Mouse (Mus musculus) liver, embryonic 11.5 days (tissue): ENCODE measurements around the gene Adgrl1. TPM values are rescaled to one million over a fixed set of nuclear protein-coding genes. Genes with fewer than 3 reads are reported as not detected.

Source experiments
- ATAC-seq: fragments of 200-750 bp; cut with Nextera tagmentation; replicated peaks from 2 replicates; pipeline ENCODE4 v1.8.0; 2017; ENCODE audit warnings: moderate number of reproducible peaks, mild to moderate bottlenecking, moderate TSS enrichment, moderate library complexity; ENCODE audit not compliant: low FRiP score
- DNase-seq: peaks from one replicate; pipeline ENCODE4 v3.0.0-alpha.2; 2017; ENCODE audit warnings: low spot score
- H3K27ac ChIP-seq: fragments of 300-500 bp; sonication (generic); 2 replicates; pipeline ENCODE4 v1.5.1; 2014; ENCODE audit warnings: mild to moderate bottlenecking, low read depth, low read length, control low read depth
- H3K27me3 ChIP-seq: fragments of 300-500 bp; sonication (generic); replicated peaks from 2 replicates; pipeline ENCODE4 v1.6.1; 2014; ENCODE audit warnings: low read length, mixed read lengths; ENCODE audit not compliant: control insufficient read depth, insufficient read depth
- H3K36me3 ChIP-seq: fragments of 300-500 bp; sonication (generic); 2 replicates; pipeline ENCODE4 v1.6.1; 2014; ENCODE audit warnings: mild to moderate bottlenecking, low read length, moderate library complexity, mixed read lengths; ENCODE audit not compliant: control insufficient read depth, insufficient read depth
- H3K4me1 ChIP-seq: fragments of 300-500 bp; sonication (generic); replicated peaks from 2 replicates; pipeline ENCODE4 v1.6.1; 2014; ENCODE audit warnings: low read length, mixed read lengths; ENCODE audit not compliant: control insufficient read depth, insufficient read depth
- H3K4me2 ChIP-seq: fragments of 300-500 bp; sonication (generic); 2 replicates; pipeline ENCODE4 v1.6.1; 2014; ENCODE audit warnings: mild to moderate bottlenecking, control low read depth, moderate library complexity
- H3K4me3 ChIP-seq: fragments of 300-500 bp; sonication (generic); 2 replicates; pipeline ENCODE4 v1.5.1; 2014; ENCODE audit warnings: low read depth, low read length, control low read depth
- H3K9ac ChIP-seq: fragments of 300-500 bp; sonication (generic); 2 replicates; pipeline ENCODE4 v1.6.1; 2014; ENCODE audit warnings: low read depth, low read length, control low read depth
- H3K9me3 ChIP-seq: fragments of 300-500 bp; sonication (generic); 2 replicates; pipeline ENCODE4 v1.6.1; 2016; ENCODE audit warnings: low read length, inconsistent platforms, mixed read lengths; ENCODE audit not compliant: control insufficient read depth
- WGBS: fragments of 180-500 bp; shearing (Covaris S2); extraction: QIAGEN DNeasy Blood & Tissue Kit; methylation state at CpG from one replicate; pipeline ENCODE4 v1.1.7; 2014; 5-methylcytosine and 5-hydroxymethylcytosine counted together
- polyA plus RNA-seq: library from polyadenylated mRNA; unstranded; fragments of >200 nt; fragmentation: Nextera tagmentation; extraction: Ambion mirVana; gene quantifications from 2 replicates; pipeline ENCODE4 v1.2.1, GENCODE M21; 2014

Adgrl1 gene
- 7.4 and 10.3 TPM in 2 replicates for polyA plus RNA-seq

DNA sequence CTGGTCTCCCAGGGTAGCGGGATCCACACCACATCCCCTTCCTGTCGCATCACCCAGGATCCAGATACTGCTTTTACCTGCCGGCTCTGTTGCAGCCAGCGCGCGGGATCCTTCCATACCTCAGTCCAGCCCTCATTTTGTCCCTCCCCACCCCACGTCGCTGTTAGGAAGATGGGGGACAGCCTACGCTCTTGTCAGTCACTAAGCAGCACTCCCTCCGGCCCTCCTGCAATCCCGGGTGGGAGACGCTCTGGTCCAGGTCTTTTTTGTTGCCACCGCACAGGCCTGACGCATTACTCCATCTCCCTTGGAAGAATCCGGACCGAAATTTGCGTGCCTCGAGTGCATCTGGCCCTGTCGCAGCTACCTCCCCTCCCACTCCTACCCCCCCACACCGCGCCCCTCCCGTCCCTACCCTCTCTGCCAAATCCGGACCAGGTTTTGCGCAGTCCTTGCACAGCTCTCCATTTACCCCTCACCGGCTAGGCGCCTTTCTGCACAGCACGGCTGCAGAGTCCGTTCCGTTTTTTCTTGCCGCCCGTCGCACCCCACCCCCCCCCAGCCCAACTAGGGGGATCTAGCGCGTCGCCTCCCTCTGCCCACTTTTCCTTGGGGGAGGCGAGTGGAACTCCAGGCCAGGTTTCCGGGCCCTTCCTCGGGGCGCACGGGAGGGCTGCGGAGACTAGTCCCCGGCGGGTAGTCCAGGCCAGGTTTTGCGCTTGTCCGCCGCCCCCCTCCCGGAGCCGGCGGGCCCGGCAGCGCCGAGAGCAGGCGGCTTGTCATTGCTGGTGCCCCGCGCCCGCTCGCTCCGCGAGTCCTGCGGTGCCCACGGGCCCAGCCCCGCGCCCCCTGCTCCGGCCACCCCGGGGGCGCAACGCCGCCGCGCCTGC lies at the start of gene Adgrl1:
Gene Adgrl1, plus strand, starts transcription at position 743 of the 890 bp plus-strand sequence.
- Histone ChIP-seq H3K27ac (peak within 1 kb of the TSS; percentile 93), H3K9me3 (no peaks in the 10 kb centered on the region), H3K4me2 (peak within 1 kb of the TSS; percentile 97), H3K27me3 (peaks cover 38% of the 10 kb centered on the region), H3K4me1 (peaks cover 37% of the 10 kb centered on the region), H3K36me3 (no peaks in the 10 kb centered on the region), H3K9ac (peak within 1 kb of the TSS; percentile 80), H3K4me3 (peak within 1 kb of the TSS; percentile 86)
- WGBS = under 1% methylated on average over 68 of the region's 70 CpGs
- ATAC-seq (peak; percentile 83), DNase-seq (peak; percentile 90)

DNA sequence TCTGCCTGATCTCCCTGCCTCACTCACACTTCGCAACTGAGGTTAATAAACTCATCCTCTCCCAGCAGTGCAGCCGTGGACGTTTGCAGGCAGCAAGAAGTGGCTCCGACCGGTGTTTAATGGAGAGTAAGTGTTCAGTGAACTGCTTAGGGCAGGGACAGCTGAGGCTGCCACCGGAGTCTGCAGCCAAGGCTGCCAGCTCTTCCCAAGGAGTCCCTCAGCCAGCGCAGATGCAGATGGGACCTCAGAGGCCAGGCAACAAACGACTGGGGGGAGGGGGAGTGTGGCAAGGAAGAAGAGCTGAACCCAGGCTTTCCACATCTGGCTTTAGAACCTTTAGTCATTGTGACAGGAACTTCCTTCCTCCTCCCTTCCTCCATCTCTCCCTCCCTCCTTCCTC lies 47.6 kb upstream of the Adgrl1 start:
- H3K4me2 ChIP-seq = no peak overlapping the region
- ATAC-seq (no peak), DNase-seq (no peak)

DNA sequence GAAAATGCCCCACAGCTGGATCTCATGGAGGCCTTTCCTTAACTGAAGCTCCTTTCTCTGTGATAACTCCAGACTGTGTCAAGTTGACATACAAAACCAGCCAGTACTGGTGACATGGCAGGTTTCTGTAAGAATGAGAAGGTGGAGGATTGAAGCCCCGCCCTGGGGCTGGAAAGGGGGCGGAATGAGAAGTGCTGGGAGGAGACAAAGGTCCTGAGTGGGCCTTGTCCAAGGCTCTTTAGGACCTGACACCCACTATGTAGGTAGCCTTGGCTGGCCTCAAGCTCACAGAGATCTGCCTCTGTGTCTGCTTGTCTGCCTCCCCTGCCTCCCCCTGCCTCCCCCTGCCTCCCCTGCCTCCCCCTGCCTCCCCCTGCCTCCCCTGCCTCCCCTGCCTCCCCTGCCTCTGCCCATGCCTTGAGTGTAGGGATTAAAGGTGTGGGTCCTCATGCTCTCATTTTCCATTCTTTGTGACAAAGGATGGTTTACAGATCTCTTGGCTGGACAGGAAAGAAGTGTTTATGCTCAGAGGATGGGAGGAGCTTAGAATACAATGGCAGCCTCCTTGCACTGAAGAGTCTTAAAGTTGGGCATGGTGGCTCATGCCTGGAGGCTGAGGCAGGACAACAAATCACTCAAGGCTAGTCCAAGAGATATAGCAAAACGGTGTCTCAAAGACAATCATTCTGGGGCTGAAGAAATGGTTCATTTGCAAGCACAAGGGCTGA lies 46.4 kb upstream of the Adgrl1 start:
- Histone ChIP-seq H3K27ac (no peak overlapping the region), H3K36me3 (no peaks in the 10 kb centered on the region), H3K9ac (no peak overlapping the region), H3K4me2 (no peak overlapping the region), H3K9me3 (no peaks in the 10 kb centered on the region), H3K4me1 (0 out of 2 replicates have a peak, but pooled peaks cover 3% of the 10 kb centered on the region), H3K27me3 (no peaks in the 10 kb centered on the region), H3K4me3 (no peak overlapping the region)
- ATAC-seq (no peak), DNase-seq (no peak)
- WGBS = 86% methylated on average over 3 of the region's 3 CpGs

More for the DNA sequence above, 47.6 kb upstream of the Adgrl1 start:
- Histone ChIP-seq H3K9me3 (peaks cover 7% of the 10 kb centered on the region; the same call in 1 of the 2 replicates), H3K27ac (no peak overlapping the region), H3K4me1 (0 out of 2 replicates have a peak, but pooled peaks cover 3% of the 10 kb centered on the region), H3K36me3 (no peaks in the 10 kb centered on the region), H3K9ac (no peak overlapping the region), H3K27me3 (no peaks in the 10 kb centered on the region), H3K4me3 (no peak overlapping the region)
- 27% methylated on average over 8 of the region's 8 CpGs for WGBS

DNA sequence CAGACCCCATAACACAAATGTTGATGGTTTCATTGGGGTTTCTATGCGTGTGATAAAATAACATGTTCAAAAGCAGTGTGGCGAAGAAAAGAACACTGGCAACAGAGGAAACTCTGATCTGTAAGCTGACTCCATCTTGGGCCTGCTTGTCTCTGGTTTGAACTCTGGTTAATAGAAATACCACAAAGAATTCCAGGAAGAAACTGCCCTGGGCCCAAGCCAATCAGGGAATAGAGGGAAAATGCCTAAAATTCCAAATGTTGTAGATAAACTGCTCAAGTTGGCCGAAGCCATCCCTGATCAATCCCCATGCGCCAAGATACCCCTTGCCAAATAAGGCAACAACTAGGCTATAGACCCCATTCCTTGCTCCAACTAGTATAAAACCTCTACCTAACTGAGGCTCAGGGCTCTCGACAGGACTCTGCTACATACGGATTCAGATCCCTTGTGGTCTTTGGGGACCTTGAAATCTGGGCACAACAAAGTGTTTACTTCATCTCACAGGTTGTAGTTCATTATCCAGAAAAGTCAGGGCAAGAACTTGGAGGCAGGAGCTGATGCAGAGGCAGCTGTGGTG lies 43.3 kb upstream of the Adgrl1 start:
- Histone ChIP-seq H3K4me3 (no peak overlapping the region), H3K9ac (no peak overlapping the region), H3K36me3 (no peaks in the 10 kb centered on the region), H3K27ac (no peak overlapping the region), H3K27me3 (no peaks in the 10 kb centered on the region), H3K9me3 (no peaks in the 10 kb centered on the region), H3K4me2 (no peak overlapping the region), H3K4me1 (0 out of 2 replicates have a peak, but pooled peaks cover 3% of the 10 kb centered on the region)
- ATAC-seq (no peak), DNase-seq (no peak)
- 70% methylated on average over 6 of the region's 6 CpGs for WGBS

DNA sequence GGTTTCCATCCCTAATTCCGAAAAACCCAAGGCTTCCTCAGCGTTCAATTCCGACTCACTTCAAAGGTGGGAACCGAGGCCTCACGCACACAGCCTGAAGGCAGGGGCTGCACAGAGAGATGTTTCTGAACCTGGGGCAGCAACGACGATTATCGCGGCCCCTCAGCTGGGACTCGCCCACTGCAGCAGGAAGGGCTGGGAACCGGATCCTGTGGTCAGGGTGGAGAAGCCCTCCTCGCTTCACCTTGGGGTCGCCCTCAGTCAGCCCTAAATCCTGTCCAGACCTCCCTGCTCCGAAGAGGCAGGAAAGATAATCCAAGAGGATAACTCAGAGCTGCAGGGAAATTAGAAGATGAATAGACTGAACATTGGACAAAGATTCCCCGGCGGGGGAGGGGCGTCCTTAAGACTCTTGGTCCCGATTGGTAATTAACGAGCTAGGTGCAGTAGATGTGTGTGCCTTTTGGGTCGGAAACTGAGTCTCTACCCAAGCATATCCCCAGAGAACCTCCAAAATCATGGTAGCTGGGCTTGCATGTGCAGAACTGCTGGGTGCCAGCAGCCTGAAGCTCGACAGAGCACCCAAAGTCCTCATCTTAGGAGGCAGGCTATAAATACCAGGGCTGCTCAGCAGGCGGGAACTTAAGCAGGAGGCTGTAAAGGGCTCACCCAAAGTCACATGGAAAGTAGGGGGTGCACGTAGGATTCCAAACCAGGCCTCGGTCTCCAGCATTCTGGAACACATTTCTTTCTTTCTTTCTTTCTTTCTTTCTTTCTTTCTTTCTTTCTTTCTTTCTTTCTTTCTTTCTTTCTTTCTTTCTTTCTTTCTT lies 37.3 kb upstream of the Adgrl1 start:
- ATAC-seq (peak; percentile 65; the same call in 1 of the 2 replicates), DNase-seq (peak; percentile 64)
- Histone ChIP-seq H3K4me2 (peak overlapping the region; percentile 61), H3K27me3 (0 out of 2 replicates have a peak, but pooled peaks cover 2% of the 10 kb centered on the region), H3K9me3 (no peaks in the 10 kb centered on the region), H3K9ac (no peak overlapping the region; the same call in 1 of the 2 replicates), H3K4me1 (peaks cover 4% of the 10 kb centered on the region), H3K27ac (no peak overlapping the region; the same call in 1 of the 2 replicates), H3K36me3 (no peaks in the 10 kb centered on the region), H3K4me3 (peak overlapping the region; percentile 7; the same call in 1 of the 2 replicates)
- 5% methylated on average over 24 of the region's 24 CpGs for WGBS

DNA sequence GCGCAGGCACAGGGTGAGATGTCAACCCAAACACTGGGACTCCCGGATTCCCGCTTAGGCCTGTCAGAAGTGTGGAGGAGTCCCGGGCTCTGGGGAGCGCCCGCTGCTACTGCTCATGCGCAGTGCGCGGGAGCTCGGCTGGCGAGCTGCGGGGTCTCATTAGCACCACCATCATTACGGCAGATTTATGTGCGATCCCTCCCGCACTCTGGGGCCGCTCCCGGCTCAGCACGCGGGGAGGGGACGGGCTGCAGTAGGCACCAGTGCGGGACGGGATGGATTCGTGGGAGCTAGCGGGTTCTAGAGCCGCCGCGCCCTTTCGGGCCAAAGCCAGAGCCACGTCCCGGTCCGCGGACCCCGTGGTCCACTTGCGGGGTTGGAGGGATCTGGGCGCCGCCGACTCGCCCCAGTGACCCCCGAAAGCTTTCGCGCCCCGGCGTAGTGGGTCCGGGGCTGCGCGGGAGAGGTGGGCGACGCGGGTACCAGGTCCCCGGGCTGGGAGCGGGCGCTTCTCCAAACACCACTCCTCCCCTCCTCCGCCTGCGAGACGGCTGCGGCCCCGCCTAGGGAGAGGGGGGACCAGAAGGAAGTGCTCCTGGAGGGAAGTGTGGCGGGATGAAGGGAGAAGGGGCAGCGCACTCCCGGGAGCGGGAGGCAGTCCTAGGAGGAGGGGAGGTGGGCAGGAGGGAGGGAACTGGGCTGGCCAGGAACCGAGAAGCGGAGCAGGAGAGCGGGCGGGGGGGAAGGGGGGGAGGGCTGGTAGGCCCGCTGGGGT lies 24.8 kb upstream of the Adgrl1 start:
- DNase-seq (peak; percentile 60), ATAC-seq (no peak; the same call in 1 of the 2 replicates)
- Histone ChIP-seq H3K4me3 (peak overlapping the region; percentile 60), H3K27me3 (peaks cover 50% of the 10 kb centered on the region), H3K4me2 (peak overlapping the region; percentile 87), H3K27ac (no peak overlapping the region; the same call in 1 of the 2 replicates), H3K9me3 (no peaks in the 10 kb centered on the region), H3K4me1 (peaks cover 4% of the 10 kb centered on the region), H3K36me3 (no peaks in the 10 kb centered on the region), H3K9ac (peak overlapping the region; percentile 60)
- WGBS = 1% methylated on average over 58 of the region's 66 CpGs

DNA sequence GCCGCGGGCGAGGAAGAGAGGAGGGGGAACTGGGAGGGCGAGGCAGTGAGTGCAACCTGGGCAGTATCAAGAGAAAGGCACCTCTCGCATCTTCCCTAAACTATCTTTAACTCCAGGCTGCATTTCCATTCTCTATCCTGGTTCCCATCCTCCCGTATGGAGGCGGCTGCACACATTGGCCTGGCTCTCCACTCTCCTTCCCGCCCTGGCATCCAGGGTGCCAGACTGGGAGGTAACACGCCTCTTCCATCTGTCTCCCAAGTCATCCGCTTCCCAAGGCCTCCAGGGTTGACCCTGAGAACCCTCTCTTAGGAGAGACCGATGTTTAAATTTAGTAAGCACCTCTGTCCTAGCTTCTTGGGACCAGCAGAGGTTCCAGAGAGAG lies 24.3 kb upstream of the Adgrl1 start:
- H3K27ac ChIP-seq = no peak overlapping the region
- H3K36me3 ChIP-seq = no peaks in the 10 kb centered on the region
- peak overlapping the region; percentile 87 for H3K4me2 ChIP-seq
- 2% methylated on average over 9 of the region's 11 CpGs for WGBS
- H3K4me1 ChIP-seq = peaks cover 4% of the 10 kb centered on the region
- peaks cover 50% of the 10 kb centered on the region for H3K27me3 ChIP-seq
- H3K9ac ChIP-seq = no peak overlapping the region
- peak overlapping the region; percentile 60 for H3K4me3 ChIP-seq
- DNase-seq (no peak), ATAC-seq (no peak)
- H3K9me3 ChIP-seq = no peaks in the 10 kb centered on the region
